Mouse (Mus musculus) MEL (cell line): ENCODE measurements around the gene Olfr1047. TPM values are rescaled to one million over a fixed set of nuclear protein-coding genes. Genes with fewer than 3 reads are reported as not detected.
"Not testable (repeated sequence)": the region's sequence is repeated elsewhere in the genome, so short reads cannot be mapped to it uniquely, and the experiment has no call there.

Source experiments
- DNase-seq: peaks from one replicate; pipeline ENCODE4 v3.0.0; 2011; ENCODE audit warnings: low read depth, low spot score
- H3K27ac ChIP-seq: 2 replicates; pipeline ENCODE4 v1.5.1; 2012; ENCODE audit warnings: low read depth, mild to moderate bottlenecking, control low read depth, low read length, moderate library complexity; ENCODE audit not compliant: control insufficient read depth
- H3K27me3 ChIP-seq, 2 experiments: fragments of 150-350 bp in 1 of 2; sonication (generic) in 1 of 2; 2 replicates each; pipeline ENCODE4 v1.6.1; 2012; ENCODE audit warnings: low read length in 2 of 2, mild to moderate bottlenecking in 2 of 2, improper control_type of control experiment in 1 of 2, moderate library complexity in 1 of 2; ENCODE audit not compliant: insufficient read depth in 2 of 2, control insufficient read depth in 1 of 2
- H3K36me3 ChIP-seq, 2 experiments: 2 replicates each; pipeline ENCODE4 v1.6.1; 2012 to 2014; ENCODE audit warnings: low read length in 2 of 2, improper control_type of control experiment in 1 of 2, inconsistent platforms in 1 of 2, mild to moderate bottlenecking in 1 of 2; ENCODE audit not compliant: insufficient read depth in 2 of 2, control insufficient read depth in 1 of 2
- H3K4me1 ChIP-seq, 2 experiments: fragments of 150-350 bp in 1 of 2; sonication (generic) in 1 of 2; 2 replicates each; pipeline ENCODE4 v1.6.1; 2012; ENCODE audit warnings: low read length in 2 of 2, improper control_type of control experiment in 1 of 2, mild to moderate bottlenecking in 1 of 2; ENCODE audit not compliant: insufficient read depth in 2 of 2, control insufficient read depth in 1 of 2
- H3K4me3 ChIP-seq, 2 experiments: fragments of 150-350 bp in 1 of 2; sonication (generic) in 1 of 2; 2 replicates each; pipeline ENCODE4 v1.5.1; 2012; ENCODE audit warnings: low read depth in 2 of 2, low read length in 2 of 2, mild to moderate bottlenecking in 2 of 2, moderate library complexity in 2 of 2, control low read depth in 1 of 2, improper control_type of control experiment in 1 of 2; ENCODE audit not compliant: control insufficient read depth in 1 of 2, insufficient read depth in 1 of 2
- H3K79me2 ChIP-seq: 2 replicates; pipeline ENCODE4 v1.6.1; 2012; ENCODE audit warnings: mild to moderate bottlenecking, low read length, moderate library complexity; ENCODE audit not compliant: control insufficient read depth, poor library complexity, insufficient read depth
- H3K9ac ChIP-seq: 2 replicates; pipeline ENCODE4 v1.6.1; 2012; ENCODE audit warnings: low read depth, mild to moderate bottlenecking, control low read depth, low read length, moderate library complexity; ENCODE audit not compliant: control insufficient read depth, poor library complexity, severe bottlenecking
- H3K9me3 ChIP-seq: fragments of 150-350 bp; sonication (generic); replicated peaks from 2 replicates; pipeline ENCODE4 v1.6.1; 2012; ENCODE audit warnings: mild to moderate bottlenecking, low read length, improper control_type of control experiment, moderate library complexity; ENCODE audit not compliant: insufficient read depth
- CHD2 ChIP-seq: IDR thresholded peaks from 2 replicates; pipeline ENCODE4 v1.6.1; 2011; ENCODE audit warnings: low read length, improper control_type of control experiment
- EP300 ChIP-seq, 2 experiments: IDR thresholded peaks; 2 replicates each; pipeline ENCODE4 v1.6.1; 2011; ENCODE audit warnings: improper control_type of control experiment in 2 of 2, low read length in 2 of 2, low read depth in 1 of 2, mild to moderate bottlenecking in 1 of 2
- GABPA ChIP-seq: IDR thresholded peaks from 2 replicates; pipeline ENCODE4 v1.6.1; 2012; ENCODE audit warnings: low read depth, mild to moderate bottlenecking, inconsistent platforms, low read length, improper control_type of control experiment, moderate library complexity
- HCFC1 ChIP-seq: IDR thresholded peaks from 2 replicates; pipeline ENCODE4 v1.6.1; 2012; ENCODE audit warnings: low read depth, mild to moderate bottlenecking, inconsistent platforms, low read length, improper control_type of control experiment, moderate library complexity
- MAFK ChIP-seq: IDR thresholded peaks from 2 replicates; pipeline ENCODE4 v1.6.1; 2011; ENCODE audit warnings: low read depth, mild to moderate bottlenecking, low read length, improper control_type of control experiment, borderline replicate concordance
- MAX ChIP-seq: IDR thresholded peaks from 2 replicates; pipeline ENCODE4 v1.6.1; 2011; ENCODE audit warnings: low read length, improper control_type of control experiment
- MEF2A ChIP-seq: IDR thresholded peaks from 2 replicates; pipeline ENCODE4 v1.6.1; 2014; ENCODE audit warnings: low read depth, mild to moderate bottlenecking, inconsistent platforms, low read length, improper control_type of control experiment; ENCODE audit not compliant: poor library complexity, insufficient replicate concordance, severe bottlenecking; ENCODE audit errors: extremely low read depth
- MXI1 ChIP-seq: IDR thresholded peaks from 2 replicates; pipeline ENCODE4 v1.6.1; 2011; ENCODE audit warnings: mild to moderate bottlenecking, low read depth, low read length, improper control_type of control experiment
- MYC ChIP-seq: IDR thresholded peaks from 2 replicates; pipeline ENCODE4 v1.6.1; 2011; ENCODE audit warnings: low read depth, mild to moderate bottlenecking, low read length, improper control_type of control experiment, moderate library complexity
- SMC3 ChIP-seq: IDR thresholded peaks from 2 replicates; pipeline ENCODE4 v1.6.1; 2011; ENCODE audit warnings: low read depth, low read length, improper control_type of control experiment
- USF2 ChIP-seq, 2 experiments: IDR thresholded peaks; 2 replicates each; pipeline ENCODE4 v1.6.1; 2011 to 2012; ENCODE audit warnings: improper control_type of control experiment in 2 of 2, low read length in 2 of 2, borderline replicate concordance in 1 of 2, inconsistent platforms in 1 of 2, low read depth in 1 of 2, mild to moderate bottlenecking in 1 of 2; ENCODE audit not compliant: insufficient read depth in 1 of 2
- ZMIZ1 ChIP-seq: IDR thresholded peaks from 2 replicates; pipeline ENCODE4 v1.6.1; 2012; ENCODE audit warnings: low read depth, mild to moderate bottlenecking, inconsistent platforms, low read length, improper control_type of control experiment, moderate library complexity
- polyA plus RNA-seq, 2 experiments: library from polyadenylated mRNA; stranded (reverse) in 1 of 2; unstranded in 1 of 2; fragments of >175 nt in 1 of 2; fragments of >200 nt in 1 of 2; gene quantifications; 2 replicates each; pipeline versions ENCODE4 v1.2.1 to v1.2.4; 2012; ENCODE audit warnings: low replicate concordance in 2 of 2, low read depth in 1 of 2; ENCODE audit not compliant: insufficient read length in 2 of 2, insufficient read depth in 1 of 2, missing spikeins in 1 of 2
- total RNA-seq: library from RNA; depleted of rRNA; stranded (reverse); fragments of 300-350 nt; gene quantifications from 2 replicates; pipeline ENCODE4 v1.2.3, GENCODE M21; 2012; rRNA removed

The Olfr1047 gene
- total RNA-seq (not detected in 2 replicates), polyA plus RNA-seq (not detected)

DNA sequence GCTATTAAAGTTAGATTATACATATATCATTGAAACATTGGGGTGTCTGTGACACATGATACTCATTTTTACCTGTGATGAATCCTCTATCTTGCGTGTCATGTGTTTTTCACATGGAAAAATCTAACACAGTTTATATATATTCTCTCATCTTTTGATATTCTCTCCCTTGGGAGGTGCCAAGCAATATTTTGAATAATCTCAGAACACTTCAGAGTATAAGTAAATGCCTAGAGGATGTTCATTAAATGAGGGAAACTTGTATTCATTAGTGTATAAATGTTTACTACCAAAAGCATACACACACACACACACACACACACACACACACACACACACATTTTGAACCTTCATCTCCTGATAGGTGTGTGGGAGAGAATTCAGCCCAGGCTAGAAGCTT lies at the start of gene Olfr1047:
Gene Olfr1047, minus strand, starts transcription at position 101 of the 400 bp plus-strand sequence.
- TF ChIP-seq SMC3 (no peak), GABPA (no peak), MEF2A (no peak), MYC (no peak), ZMIZ1 (no peak), MAX (no peak), EP300 (IDR thresholded peaks at IDR 0.05; ENCODE audit: low read depth in 1 of 2, low read length in 2 of 2) (no peak)
- TF ChIP-seq, all 39 proteins: peak for 0
- no peaks in the 10 kb centered on the region for H3K9me3 ChIP-seq
- H3K27me3 ChIP-seq = no peaks in the 10 kb centered on the region
- no peak for DNase-seq
- no peak within 1 kb of the TSS for H3K27ac ChIP-seq
- no peaks in the 10 kb centered on the region for H3K4me1 ChIP-seq
- no peak within 1 kb of the TSS for H3K9ac ChIP-seq
- H3K4me3 ChIP-seq = no peak within 1 kb of the TSS
- H3K36me3 ChIP-seq = no peaks in the 10 kb centered on the region
- no peaks in the 10 kb centered on the region for H3K79me2 ChIP-seq

DNA sequence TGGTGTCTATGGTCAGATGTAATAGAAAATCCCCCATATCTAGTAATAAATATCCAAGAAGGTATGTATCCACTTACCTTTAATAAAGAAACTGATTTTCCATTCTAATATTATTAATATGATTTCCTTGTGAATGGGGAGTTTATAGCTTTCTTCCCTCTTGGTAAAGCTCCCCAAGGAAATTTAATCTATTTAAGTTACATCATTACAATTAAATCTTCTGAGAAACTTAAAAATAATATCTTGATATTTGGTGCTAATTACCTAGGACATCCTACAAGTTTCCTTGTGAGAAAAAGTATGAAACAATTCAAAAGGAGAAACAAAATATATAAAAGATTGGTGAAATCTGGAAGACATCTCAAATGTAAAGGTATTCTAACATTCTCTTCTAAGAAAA lies 47.8 kb upstream of the Olfr1047 start, which contains the start of gene Olfr1051:
Gene Olfr1051, minus strand, starts transcription at position 101 of the 400 bp plus-strand sequence.
- not testable (repeated sequence) for H3K27ac ChIP-seq, H3K36me3 ChIP-seq, H3K79me2 ChIP-seq, H3K4me1 ChIP-seq, H3K27me3 ChIP-seq, H3K9ac ChIP-seq, H3K4me3 ChIP-seq, DNase-seq, H3K9me3 ChIP-seq

DNA sequence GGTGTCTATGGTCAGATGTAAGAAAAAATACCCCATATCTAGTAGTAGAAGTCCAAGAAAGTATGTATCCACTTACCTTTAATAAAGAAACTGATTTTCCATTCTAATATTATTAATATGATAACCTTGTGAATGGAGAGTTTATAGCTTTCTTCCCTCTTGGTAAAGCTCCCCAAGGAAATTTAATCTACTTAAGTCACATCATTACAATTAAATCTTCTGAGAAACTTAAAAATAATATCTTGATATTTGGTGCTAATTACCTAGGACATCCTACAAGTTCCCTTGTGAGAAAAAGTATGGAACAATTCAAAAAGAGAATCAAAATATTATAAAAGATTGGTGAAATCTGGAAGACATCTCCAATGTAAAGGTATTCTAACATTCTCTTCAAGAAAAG lies 27.0 kb upstream of the Olfr1047 start, which contains the start of gene Olfr1049:
Gene Olfr1049, minus strand, starts transcription at position 101 of the 400 bp plus-strand sequence.
- DNase-seq, H3K9me3 ChIP-seq, H3K79me2 ChIP-seq, H3K4me3 ChIP-seq, H3K36me3 ChIP-seq, H3K27me3 ChIP-seq, H3K4me1 ChIP-seq, H3K27ac ChIP-seq, H3K9ac ChIP-seq: not testable (repeated sequence)

DNA sequence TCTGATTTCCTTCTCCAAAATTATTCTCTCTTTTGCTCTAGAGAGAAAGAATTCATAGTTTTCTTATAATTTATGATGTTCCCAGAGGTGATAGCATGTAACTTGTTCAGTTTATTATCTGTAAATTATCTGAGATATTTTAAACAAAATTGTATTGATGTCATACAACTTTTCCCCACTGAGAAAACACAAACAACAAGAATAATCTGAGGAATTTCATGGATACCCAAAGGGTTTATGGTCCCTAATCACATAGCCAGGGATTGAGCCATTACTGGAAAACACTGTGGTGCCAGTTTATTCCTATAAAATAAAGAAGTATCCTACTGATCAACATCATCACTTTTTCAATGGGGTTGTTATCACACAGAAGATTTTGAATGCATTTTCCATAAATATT lies 9.0 kb upstream of the Olfr1047 start, which contains the start of gene Olfr1048:
Gene Olfr1048, minus strand, starts transcription at position 101 of the 400 bp plus-strand sequence.
- TF ChIP-seq CHD2 (no peak), HCFC1 (no peak), MAFK (no peak), USF2 (IDR thresholded peaks at IDR 0.05; ENCODE audit: borderline replicate concordance in 1 of 2, insufficient read depth in 1 of 2, low read depth in 1 of 2, low read length in 2 of 2) (no peak), MAX (no peak), MXI1 (no peak)
- H3K9me3 ChIP-seq = no peaks in the 10 kb centered on the region
- H3K79me2 ChIP-seq = no peaks in the 10 kb centered on the region
- no peaks in the 10 kb centered on the region for H3K36me3 ChIP-seq
- no peaks in the 10 kb centered on the region for H3K27me3 ChIP-seq
- no peak within 1 kb of the TSS for H3K27ac ChIP-seq
- no peak within 1 kb of the TSS for H3K4me3 ChIP-seq
- H3K4me1 ChIP-seq = no peaks in the 10 kb centered on the region
- no peak for DNase-seq
- no peak within 1 kb of the TSS for H3K9ac ChIP-seq
